Mouse (Mus musculus) embryonic facial prominence, embryonic 13.5 days (tissue): ENCODE data around the gene Adcy4. TPM values are rescaled to one million over a fixed set of nuclear protein-coding genes. Genes with fewer than 3 reads are reported as not detected.

ENCODE experiments used
- ATAC-seq: fragments of 200-750 bp; cut with Nextera tagmentation; 2 replicates; pipeline ENCODE4 v1.8.0; 2017; ENCODE audit warnings: low read depth; ENCODE audit not compliant: insufficient number of reproducible peaks, insufficient read depth, low FRiP score, low TSS enrichment
- H3K27ac ChIP-seq: fragments of 300-500 bp; sonication (generic); 2 replicates; pipeline ENCODE4 v1.5.1; 2015; ENCODE audit warnings: moderate library complexity, mild to moderate bottlenecking, inconsistent platforms
- H3K27me3 ChIP-seq: fragments of 300-500 bp; sonication (generic); 2 replicates; pipeline ENCODE4 v1.6.1; 2015; ENCODE audit warnings: mild to moderate bottlenecking, inconsistent platforms
- H3K36me3 ChIP-seq: fragments of 300-500 bp; sonication (generic); 2 replicates; pipeline ENCODE4 v1.6.1; 2015; ENCODE audit warnings: mild to moderate bottlenecking, inconsistent platforms
- H3K4me1 ChIP-seq: fragments of 300-500 bp; sonication (generic); 2 replicates; pipeline ENCODE4 v1.6.1; 2015; ENCODE audit warnings: inconsistent platforms
- H3K4me2 ChIP-seq: fragments of 300-500 bp; sonication (generic); 2 replicates; pipeline ENCODE4 v1.6.1; 2015; ENCODE audit warnings: moderate library complexity, mild to moderate bottlenecking, inconsistent platforms
- H3K4me3 ChIP-seq: fragments of 300-500 bp; sonication (generic); 2 replicates; pipeline ENCODE4 v1.5.1; 2015; ENCODE audit warnings: mild to moderate bottlenecking, inconsistent platforms
- H3K9ac ChIP-seq: fragments of 300-500 bp; sonication (generic); 2 replicates; pipeline ENCODE4 v1.6.1; 2015; ENCODE audit warnings: mild to moderate bottlenecking, inconsistent platforms
- H3K9me3 ChIP-seq: fragments of 300-500 bp; sonication (generic); 2 replicates; pipeline ENCODE4 v1.6.1; 2016; ENCODE audit warnings: inconsistent platforms
- WGBS: fragments of 180-500 bp; shearing (Covaris S2); methylation state at CpG from one replicate; pipeline ENCODE4 v1.1.7; 2015; ENCODE audit warnings: mixed read lengths; 5-methylcytosine and 5-hydroxymethylcytosine counted together
- polyA plus RNA-seq: library from polyadenylated mRNA; unstranded; fragments of >200 nt; fragmentation: Nextera tagmentation; extraction: Ambion mirVana; gene quantifications from 2 replicates; pipeline ENCODE4 v1.2.1, GENCODE M21; 2015

Adcy4 gene
- polyA plus RNA-seq, 1 experiment from 2014 or later: 20.2 TPM

DNA sequence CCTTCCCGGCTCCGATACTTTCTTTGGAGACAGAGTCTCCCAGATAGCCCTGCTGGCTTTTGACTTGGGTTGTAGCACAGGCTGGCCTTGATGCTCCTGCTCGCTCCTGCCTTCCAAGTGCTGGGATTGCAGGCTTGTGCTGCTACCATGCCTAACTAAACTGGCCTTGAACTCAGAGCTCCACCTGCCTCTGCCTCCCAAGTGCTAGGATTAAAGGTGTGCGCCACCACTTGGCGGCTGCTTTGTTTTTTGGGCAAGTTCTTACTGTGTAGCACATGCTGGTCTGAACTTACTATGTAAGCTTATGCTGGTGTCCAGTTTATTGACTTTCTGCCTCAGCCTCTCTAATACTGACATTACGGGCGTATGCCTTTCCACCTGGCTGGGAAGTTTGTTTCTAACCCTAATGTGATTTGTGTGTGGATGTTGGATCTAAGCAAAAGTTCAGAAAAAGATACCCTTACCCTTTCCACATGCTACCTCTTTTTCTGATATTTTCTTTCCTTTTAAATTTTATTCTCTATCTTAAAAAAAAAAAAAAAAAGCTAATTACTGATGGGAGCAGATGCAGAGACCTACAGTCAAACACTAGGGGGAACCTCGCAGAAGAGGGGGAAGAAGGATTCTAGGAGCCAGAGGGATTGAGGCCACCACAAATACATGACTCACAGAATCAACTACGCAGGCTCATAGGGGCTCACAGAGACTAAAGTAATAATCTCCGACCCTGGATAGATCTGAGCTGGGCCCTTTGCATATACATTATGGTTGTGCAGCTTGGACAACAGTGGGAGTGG lies 36.6 kb downstream of the Adcy4 start:
- Histone ChIP-seq H3K4me1 (peaks cover 33% of the 10 kb centered on the region), H3K4me3 (peak overlapping the region; percentile 89), H3K4me2 (peak overlapping the region; percentile 99), H3K36me3 (peaks cover 48% of the 10 kb centered on the region), H3K9ac (peak overlapping the region; percentile 87), H3K27ac (no peak overlapping the region), H3K9me3 (no peaks in the 10 kb centered on the region), H3K27me3 (no peaks in the 10 kb centered on the region)
- WGBS: 89% methylated on average over 10 of the region's 10 CpGs
- no peak for ATAC-seq

DNA sequence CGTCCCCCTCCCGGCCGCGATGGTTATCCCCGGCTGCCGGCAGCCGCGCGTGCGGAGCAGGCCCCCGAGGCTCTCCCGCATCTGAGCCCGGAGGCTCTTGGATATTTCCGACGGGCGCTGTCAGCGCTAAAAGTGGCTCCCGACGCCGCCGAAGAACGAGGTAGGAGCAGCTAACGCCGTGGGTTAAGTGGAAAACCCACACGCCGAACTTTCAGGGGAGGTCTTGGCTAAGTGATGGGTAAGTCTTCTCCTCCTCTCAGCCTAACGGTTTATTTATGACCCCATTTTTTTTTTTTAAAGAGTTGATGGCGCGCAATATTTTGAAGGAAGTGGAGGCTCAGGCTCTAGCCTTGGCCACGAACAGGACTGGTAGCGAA lies 38.0 kb downstream of the Adcy4 start:
- peaks cover 42% of the 10 kb centered on the region for H3K36me3 ChIP-seq
- ATAC-seq: no peak
- under 1% methylated on average over 31 of the region's 31 CpGs for whole genome bisulfite sequencing
- H3K4me1 ChIP-seq: peaks cover 33% of the 10 kb centered on the region
- peak overlapping the region; percentile 89 for H3K4me3 ChIP-seq
- H3K9ac ChIP-seq: peak overlapping the region; percentile 87
- peak overlapping the region; percentile 99 for H3K4me2 ChIP-seq
- H3K9me3 ChIP-seq: no peaks in the 10 kb centered on the region
- H3K27ac ChIP-seq: peak overlapping the region; percentile 71; the same call in 1 of the 2 replicates
- H3K27me3 ChIP-seq: no peaks in the 10 kb centered on the region

- peak within 1 kb of the TSS; percentile 89 for H3K4me3 ChIP-seq
- peak within 1 kb of the TSS; percentile 87 for H3K9ac ChIP-seq
- 1% methylated on average over 47 of the region's 48 CpGs for WGBS
- peak within 1 kb of the TSS; percentile 99 for H3K4me2 ChIP-seq
- ATAC-seq: peak; percentile 57
- no peaks in the 10 kb centered on the region for H3K9me3 ChIP-seq
- H3K27ac ChIP-seq: peak within 1 kb of the TSS; percentile 71
- H3K4me1 ChIP-seq: peaks cover 33% of the 10 kb centered on the region
- peaks cover 43% of the 10 kb centered on the region for H3K36me3 ChIP-seq
- H3K27me3 ChIP-seq: no peaks in the 10 kb centered on the region
Measured at GRCm38 (mm10) chr14:55745180-55745860, 38.6 kb downstream of the Adcy4 start, which contains the start of the genes Dhrs1 and Nop9. TSS of gene Dhrs1 (minus strand) at chr14:55745690. TSS of gene Nop9 (plus strand) at chr14:55745693.

- Histone ChIP-seq H3K27me3 (no peaks in the 10 kb centered on the region), H3K4me3 (peak overlapping the region; percentile 2; the same call in 1 of the 2 replicates), H3K9ac (peak overlapping the region; percentile 46), H3K4me2 (peak overlapping the region; percentile 99), H3K4me1 (peaks cover 33% of the 10 kb centered on the region), H3K36me3 (peaks cover 43% of the 10 kb centered on the region), H3K9me3 (no peaks in the 10 kb centered on the region), H3K27ac (no peak overlapping the region)
- peak; percentile 48; the same call in 1 of the 2 replicates for ATAC-seq
- WGBS: 18% methylated on average over 10 of the region's 10 CpGs
Measured at GRCm38 (mm10) chr14:55743711-55744110, 40.2 kb downstream of the Adcy4 start.

DNA sequence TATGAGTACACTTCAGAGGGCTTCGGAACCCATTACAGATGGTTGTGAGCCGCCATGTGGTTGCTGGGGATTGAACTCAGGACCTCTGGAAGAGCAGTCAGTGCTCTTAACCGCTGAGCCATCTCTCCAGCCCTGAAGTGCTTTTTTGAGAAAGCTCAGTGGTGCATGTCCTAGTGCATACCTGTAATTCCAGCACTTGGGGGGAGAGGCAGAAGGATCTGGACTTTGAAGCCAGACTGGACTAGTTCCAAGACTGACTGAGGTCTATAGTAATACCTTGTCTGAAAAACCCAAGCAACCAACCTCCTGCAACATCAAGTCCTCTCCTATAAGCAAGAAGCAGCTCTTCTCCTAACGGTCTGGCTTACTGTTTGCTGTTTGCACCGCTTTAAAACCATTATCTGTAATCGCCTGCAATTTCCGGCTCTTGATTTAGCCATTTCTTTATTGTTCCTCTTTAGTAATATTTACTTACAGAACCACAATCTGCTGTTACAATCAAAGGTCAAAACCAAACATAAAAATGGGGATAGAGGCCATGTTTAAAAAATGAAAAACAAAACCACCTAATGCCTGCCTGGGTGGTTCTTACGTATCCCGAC lies 46.7 kb downstream of the Adcy4 start:
- Histone ChIP-seq H3K4me3 (no peak overlapping the region), H3K4me1 (no peaks in the 10 kb centered on the region), H3K4me2 (no peak overlapping the region), H3K9me3 (no peaks in the 10 kb centered on the region), H3K9ac (no peak overlapping the region), H3K27me3 (no peaks in the 10 kb centered on the region), H3K36me3 (peaks cover 43% of the 10 kb centered on the region), H3K27ac (no peak overlapping the region)
- 85% methylated on average over 9 of the region's 9 CpGs for WGBS
- no peak for ATAC-seq

- no peaks in the 10 kb centered on the region for H3K9me3 ChIP-seq
- H3K4me2 ChIP-seq: no peak overlapping the region
- H3K27me3 ChIP-seq: no peaks in the 10 kb centered on the region
- no peaks in the 10 kb centered on the region for H3K4me1 ChIP-seq
- 89% methylated on average over 4 of the region's 4 CpGs for WGBS
- no peak overlapping the region for H3K9ac ChIP-seq
- H3K4me3 ChIP-seq: no peak overlapping the region
- no peak overlapping the region for H3K27ac ChIP-seq
- no peak for ATAC-seq
- peaks cover 34% of the 10 kb centered on the region for H3K36me3 ChIP-seq
Measured at GRCm38 (mm10) chr14:55735758-55736157, 48.1 kb downstream of the Adcy4 start.

GRCm38 (mm10) chr14:55735334-55735733 lies 48.6 kb downstream of the Adcy4 start:
- Histone ChIP-seq H3K9ac (no peak overlapping the region), H3K4me3 (no peak overlapping the region), H3K27me3 (no peaks in the 10 kb centered on the region), H3K9me3 (no peaks in the 10 kb centered on the region), H3K4me2 (no peak overlapping the region), H3K27ac (no peak overlapping the region), H3K4me1 (no peaks in the 10 kb centered on the region), H3K36me3 (peaks cover 30% of the 10 kb centered on the region)
- 77% methylated on average over 3 of the region's 3 CpGs for WGBS
- no peak for ATAC-seq

DNA sequence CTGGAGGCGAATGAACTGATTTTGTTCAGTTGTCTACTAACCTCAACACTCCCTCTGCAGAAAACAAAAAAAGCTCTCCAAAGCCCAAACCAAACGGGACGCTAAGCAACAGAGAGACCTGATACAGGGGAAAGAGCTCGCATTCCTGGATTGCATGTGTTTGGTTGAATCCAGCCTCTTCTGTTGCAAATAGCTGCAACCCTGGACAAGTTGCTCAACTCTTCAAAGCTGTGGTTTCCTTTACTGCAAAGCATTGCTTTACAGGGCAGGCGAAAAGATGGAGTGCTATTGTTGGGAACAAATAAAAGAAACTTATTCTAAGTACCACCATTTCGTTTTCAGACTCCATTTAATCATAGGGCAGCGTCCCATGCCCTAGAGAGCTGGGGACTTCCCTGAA lies 49.0 kb downstream of the Adcy4 start:
- Histone ChIP-seq H3K9me3 (no peaks in the 10 kb centered on the region), H3K27me3 (no peaks in the 10 kb centered on the region), H3K4me1 (no peaks in the 10 kb centered on the region), H3K4me2 (no peak overlapping the region), H3K36me3 (peaks cover 25% of the 10 kb centered on the region), H3K4me3 (no peak overlapping the region), H3K9ac (no peak overlapping the region), H3K27ac (no peak overlapping the region)
- 70% methylated on average over 7 of the region's 7 CpGs for WGBS
- no peak for ATAC-seq

DNA sequence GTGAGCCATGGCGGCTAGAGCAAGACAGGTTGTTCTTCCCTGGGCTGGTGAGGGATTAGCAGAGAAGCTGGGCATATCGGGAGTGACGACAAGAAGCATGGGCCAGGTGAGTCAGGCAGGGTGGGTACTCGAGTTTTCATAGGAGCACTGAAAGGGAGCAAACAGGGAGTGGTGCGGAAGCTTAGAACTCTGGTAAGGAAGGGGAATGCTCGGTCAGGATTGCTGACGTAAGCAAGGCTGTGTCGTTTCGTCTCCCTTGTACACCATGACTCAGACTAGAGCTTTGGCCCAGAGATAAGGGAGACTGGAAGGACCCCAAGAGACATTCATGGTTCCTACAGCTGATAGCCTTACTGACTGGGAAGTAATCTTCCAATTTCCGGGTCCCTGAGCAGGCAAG lies 50.0 kb downstream of the Adcy4 start:
- Histone ChIP-seq H3K27me3 (no peaks in the 10 kb centered on the region), H3K27ac (no peak overlapping the region), H3K4me3 (no peak overlapping the region), H3K4me1 (no peaks in the 10 kb centered on the region), H3K9me3 (no peaks in the 10 kb centered on the region), H3K9ac (no peak overlapping the region), H3K4me2 (no peak overlapping the region), H3K36me3 (peaks cover 15% of the 10 kb centered on the region)
- WGBS: 78% methylated on average over 10 of the region's 10 CpGs
- ATAC-seq: no peak

DNA sequence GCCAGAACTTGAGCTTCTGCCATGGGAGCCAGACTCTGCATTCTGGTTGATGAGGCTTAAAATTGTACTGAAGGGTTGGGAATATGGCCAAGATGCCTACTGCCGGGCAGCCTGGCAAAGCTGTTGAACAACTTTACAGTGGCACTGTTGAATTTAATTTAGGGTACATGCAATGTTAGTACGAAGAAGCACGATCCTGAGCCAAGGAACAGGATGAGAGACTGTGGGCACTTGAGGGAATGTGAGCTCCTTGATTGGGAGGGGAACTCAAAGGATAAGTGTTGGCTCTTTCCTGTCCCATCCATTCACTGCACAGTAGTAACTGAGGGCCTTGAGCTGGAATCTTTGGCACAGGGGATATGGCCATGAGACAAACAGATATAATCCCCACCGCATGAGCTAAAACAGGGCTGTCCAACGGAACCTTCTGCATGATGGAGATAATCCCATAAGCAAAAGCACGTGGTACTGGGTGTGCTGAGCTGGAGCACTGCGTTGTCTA lies 53.3 kb downstream of the Adcy4 start:
- Histone ChIP-seq H3K9ac (0 out of 2 replicates have a peak overlapping the region, but pooled peaks have one; percentile 23), H3K4me2 (no peak overlapping the region), H3K27ac (no peak overlapping the region), H3K4me3 (no peak overlapping the region), H3K36me3 (no peaks in the 10 kb centered on the region), H3K27me3 (0 out of 2 replicates have a peak, but pooled peaks cover 3% of the 10 kb centered on the region), H3K9me3 (no peaks in the 10 kb centered on the region), H3K4me1 (no peaks in the 10 kb centered on the region)
- no peak for ATAC-seq
- WGBS: 80% methylated on average over 7 of the region's 7 CpGs

- Histone ChIP-seq H3K4me1 (no peaks in the 10 kb centered on the region), H3K9me3 (no peaks in the 10 kb centered on the region), H3K27me3 (0 out of 2 replicates have a peak, but pooled peaks cover 3% of the 10 kb centered on the region), H3K4me3 (no peak overlapping the region), H3K4me2 (no peak overlapping the region), H3K36me3 (no peaks in the 10 kb centered on the region), H3K9ac (0 out of 2 replicates have a peak overlapping the region, but pooled peaks have one; percentile 23), H3K27ac (no peak overlapping the region)
- ATAC-seq: no peak
- WGBS: 74% methylated on average over 7 of the region's 7 CpGs
Measured at GRCm38 (mm10) chr14:55730116-55730515, 53.8 kb downstream of the Adcy4 start.
